Mouse (Mus musculus): ENCODE measurements around the gene Afg1l.

DNA sequence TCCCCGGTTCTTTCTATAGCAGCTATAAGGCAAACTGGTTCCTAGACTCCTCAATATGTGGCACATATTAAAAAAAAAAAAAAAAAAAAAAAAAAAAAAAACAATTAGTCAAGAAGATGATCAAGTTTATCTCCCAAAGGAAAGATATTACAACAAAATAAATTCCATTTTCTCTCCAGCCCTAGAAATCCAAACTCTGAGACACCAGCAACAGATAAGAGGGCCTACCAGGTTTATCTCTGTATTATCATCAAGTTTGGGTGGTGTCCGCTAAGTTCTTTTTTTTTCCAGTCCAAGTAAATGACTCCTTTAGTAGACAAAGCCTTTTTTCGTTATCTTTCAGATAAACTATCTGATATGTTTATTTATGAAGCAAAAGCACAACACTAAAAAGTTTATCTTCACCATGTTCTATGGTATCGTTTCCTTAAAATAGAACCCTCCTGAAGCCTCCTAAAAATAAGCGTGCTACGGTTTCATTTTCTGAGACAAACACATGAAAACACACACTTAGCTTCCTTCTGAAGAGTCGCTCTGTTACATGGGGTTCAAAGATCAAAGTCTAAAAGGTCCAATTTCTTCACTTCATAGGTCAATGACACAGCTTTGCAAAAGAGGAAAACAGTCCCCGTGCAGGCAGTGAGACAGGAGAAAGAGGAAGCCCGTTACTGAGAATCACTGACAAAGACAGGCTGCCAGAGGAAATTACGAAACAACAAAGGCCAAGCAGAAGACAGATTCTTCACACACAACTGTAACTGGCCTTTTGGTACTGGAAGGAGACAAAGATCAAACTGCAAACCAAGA is 207.9 kb downstream of the Afg1l start:
- TF ChIP-seq CTCF (IDR thresholded peaks at IDR 0.05; ENCODE audit: control insufficient read depth, insufficient read depth, insufficient replicate concordance, low read depth, low read length) (no peak), POLR2A (IDR thresholded peaks at IDR 0.05; ENCODE audit: control insufficient read depth, low read depth, low read length) (no peak)

Measured in testis, adult 2 months (tissue).